Mouse (Mus musculus) right cerebral cortex, adult 2 months (tissue): Measurements from ENCODE around the gene Tmprss11g.

Source experiments
- DNase-seq, 2 experiments: peaks; one replicate each; pipeline ENCODE4 v3.0.0; 2021 to 2022; ENCODE audit warnings: low spot score in 2 of 2

Tmprss11g gene

DNA sequence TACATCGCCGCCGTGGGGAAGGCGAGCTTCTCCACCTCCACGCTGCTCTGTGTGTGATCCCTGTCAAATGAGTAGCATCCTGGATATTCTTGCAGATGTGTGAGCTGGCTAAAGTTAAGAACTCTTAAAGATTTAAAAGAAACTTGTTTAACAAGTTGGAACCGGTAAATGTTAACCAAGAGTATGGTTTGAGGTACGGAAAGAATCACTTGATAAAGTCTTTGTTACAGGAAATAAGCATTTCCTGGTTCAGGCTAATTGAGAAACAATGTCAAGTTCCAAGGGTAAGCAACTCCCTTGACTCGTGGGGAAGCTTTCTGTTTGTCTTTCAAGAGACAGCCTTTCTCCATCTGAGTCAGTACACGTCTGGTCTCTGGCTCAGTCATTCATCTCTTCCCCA is at the start of gene Tmprss11g:
Gene Tmprss11g, minus strand, starts transcription at position 101 of the 400 bp plus-strand sequence.
- DNase-seq, result no peak

DNA sequence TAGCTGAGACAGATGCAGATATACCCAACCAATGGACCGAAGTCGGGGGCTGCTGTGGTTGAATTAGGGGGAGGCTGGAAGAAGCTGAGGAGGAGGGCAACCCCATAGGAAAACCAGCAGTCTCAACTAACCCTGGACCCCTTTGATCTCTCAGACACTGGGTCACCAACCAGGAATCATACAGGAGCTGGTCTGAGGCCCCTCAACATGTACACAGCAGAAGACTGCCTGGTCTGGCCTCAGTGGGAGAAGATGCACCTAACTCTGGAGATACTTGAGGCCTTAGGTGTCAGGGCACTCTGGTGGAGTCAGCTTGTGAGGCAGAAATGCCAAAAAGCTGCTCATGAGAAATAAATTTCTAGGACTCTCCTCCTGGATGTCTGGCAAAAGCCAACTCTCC is 28.3 kb upstream of the Tmprss11g start:
- DNase-seq, result no peak

DNA sequence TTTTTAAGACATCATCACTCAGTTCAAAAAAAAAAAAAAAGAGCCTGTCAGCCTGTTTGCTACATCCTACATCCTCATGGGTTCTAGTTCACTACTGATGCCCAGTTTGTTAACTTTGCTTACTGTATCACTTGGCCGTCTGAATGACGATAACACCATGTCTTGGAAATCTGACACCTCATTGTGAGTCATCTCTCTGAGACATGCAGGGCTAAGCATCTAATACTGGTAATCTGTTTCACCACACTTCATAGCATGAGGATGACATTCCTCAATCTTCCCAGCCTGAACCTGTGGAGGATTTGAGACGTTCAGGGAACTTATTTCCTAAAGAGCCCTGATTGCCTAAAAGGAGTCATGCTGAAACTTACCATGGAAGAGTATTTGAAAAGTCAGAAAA is 22.2 kb upstream of the Tmprss11g start:
- no peak for DNase-seq

DNA sequence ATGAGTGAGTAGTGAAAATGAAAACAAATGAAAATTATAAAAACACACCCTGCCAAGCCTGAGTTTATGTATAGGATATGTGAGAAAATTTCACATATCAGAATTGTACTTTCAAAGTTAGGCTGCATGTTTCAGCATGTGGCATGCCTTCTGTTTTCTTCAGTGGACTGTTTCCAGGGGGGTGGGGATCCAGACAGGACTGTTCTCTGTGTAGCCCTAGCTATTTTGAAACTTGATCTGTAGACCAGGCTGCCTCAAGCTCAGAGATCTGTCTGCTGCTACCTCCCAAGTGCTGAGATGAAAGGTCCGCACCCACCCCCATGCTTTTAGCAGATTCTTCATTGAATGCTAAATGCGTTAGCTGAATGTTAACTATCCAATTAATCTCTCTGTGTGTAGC is 10.3 kb upstream of the Tmprss11g start:
- peak in 1 of 2 experiments; percentile 2 for DNase-seq

DNA sequence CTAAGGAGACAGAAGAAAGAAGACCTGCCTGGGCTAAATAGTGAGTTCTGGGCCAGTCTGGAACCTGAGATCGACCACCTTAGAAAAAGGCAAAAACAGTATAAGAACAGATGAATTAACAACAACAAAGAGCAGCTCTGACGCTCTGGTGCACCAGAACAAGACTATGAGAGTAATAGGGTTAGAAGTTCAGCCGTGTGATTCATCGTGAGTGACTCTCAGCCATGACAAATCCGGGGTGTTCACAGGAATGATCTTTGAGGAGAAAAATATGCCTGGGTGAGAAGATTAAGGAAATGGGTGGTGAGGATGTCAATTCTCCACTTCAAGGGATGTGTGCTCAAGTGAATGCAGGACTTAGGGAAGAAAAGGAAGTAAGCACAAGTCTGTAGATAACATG is 6.9 kb downstream of the Tmprss11g start:
- DNase-seq, result no peak

DNA sequence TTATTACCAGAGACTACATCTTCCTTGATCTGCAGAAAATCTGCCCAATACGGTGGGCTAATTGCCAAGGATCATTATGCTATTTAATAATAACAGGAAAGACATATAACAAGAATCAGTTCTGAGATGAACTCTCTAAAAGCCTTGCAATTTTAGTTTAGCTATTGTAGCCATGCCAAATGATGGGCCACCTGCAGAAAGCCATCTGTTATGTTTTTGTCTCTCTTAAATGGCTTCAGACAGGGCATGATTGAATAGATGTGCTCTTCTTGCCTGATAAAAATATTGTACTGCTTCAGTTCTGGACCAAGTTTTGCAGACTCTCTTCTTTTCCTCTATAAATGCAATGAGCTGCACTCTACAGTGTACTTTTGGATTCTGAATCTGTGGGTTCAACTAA is 24.9 kb downstream of the Tmprss11g start:
- DNase-seq, result no peak

DNA sequence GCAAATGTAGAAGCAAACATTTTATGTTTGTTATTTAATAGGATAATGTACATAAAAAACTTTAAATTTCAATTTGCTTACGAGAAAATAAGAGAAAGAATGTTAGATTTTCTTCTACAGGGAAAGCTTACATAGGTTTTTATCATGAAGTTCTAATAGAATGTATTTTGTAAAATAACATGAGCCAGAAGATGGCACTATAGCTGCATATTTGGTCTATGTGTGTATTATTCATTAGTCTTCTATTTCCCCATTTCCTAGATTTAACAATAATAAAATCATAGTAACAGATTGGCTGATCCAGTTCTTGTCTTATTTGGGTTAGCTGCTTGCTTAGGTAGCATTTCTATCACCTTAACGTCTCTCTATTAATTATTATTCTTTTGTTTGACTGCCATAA is 35.8 kb downstream of the Tmprss11g start:
- no peak for DNase-seq

DNA sequence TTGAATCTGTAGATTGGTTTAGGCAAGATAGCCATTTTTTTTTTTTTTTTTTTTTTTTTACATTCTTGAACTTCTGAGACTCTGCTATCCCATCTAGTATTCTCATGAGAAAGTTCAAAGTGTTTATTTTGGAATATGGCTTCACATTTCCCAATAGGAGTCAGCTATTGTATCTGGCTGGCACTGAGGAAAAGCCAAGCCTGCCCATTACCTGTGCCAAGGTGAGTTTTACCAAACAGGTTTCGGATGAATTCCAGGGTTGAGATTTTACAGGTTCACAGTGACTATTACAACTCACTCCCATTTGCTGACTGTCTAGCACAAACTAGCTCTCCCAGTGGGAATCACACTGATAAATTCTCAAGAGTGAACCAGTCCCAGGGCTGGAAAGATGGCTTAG is 36.4 kb downstream of the Tmprss11g start:
- DNase-seq, result no peak

DNA sequence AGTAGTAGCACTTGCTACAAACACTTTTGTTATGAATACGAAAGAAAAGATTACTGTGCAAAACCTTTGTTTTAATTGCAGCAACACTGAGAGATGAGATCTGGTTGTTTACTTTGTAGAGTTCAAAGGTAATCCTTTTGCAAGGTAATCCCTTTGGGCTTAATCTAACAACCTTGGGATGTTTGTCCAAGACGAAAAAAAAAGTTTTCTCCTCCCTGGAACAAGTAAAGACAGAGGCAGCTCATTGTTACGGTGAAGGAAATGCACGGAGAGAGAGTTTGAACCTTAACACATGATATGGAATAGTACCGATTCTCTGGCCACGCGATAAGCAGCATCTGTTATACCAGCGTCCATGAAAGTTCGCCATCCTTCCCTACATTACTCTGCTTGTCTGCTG is 44.5 kb downstream of the Tmprss11g start:
- DNase-seq, result no peak

DNA sequence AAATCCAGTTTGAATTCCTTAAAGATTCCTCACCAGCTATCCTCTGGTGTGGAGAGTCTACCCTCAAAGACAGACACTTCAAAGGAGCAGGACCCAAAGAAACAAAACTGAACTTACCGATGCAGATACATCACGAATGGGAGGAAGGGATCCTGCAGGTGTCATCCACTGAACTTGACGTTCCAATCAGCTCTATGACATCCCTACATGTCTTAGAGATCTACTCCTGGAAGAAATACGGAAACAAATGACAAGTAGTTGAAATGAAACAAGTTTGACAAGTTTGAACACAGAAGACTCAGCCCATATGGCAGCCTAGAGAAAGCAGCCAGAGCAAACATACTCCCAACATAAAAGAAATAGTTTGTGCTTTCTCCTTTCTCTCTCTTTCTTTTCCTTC is 49.5 kb downstream of the Tmprss11g start, which contains the start of gene Tmprss11a:
Gene Tmprss11a, minus strand, starts transcription at position 101 of the 400 bp plus-strand sequence.
- no peak for DNase-seq

DNA sequence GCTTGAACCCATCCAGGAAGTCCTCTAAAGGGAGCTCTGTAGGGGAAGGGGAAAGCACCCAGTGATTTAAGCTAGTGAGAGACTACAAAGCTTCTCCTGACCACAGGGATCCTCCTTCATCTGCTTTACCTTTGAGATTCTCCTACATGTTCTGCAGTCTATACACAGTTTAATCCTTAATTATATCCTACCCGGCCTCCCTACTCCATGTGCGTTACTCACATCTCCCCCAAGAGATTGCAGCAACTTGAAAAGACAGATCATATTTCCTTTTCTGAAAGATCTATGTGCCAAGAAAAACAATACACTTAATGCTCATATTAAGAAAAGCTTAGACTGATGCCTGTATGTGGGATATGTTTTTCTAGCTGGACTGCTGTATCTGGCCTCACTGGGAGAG is 79.1 kb downstream of the Tmprss11g start:
- no peak for DNase-seq

DNA sequence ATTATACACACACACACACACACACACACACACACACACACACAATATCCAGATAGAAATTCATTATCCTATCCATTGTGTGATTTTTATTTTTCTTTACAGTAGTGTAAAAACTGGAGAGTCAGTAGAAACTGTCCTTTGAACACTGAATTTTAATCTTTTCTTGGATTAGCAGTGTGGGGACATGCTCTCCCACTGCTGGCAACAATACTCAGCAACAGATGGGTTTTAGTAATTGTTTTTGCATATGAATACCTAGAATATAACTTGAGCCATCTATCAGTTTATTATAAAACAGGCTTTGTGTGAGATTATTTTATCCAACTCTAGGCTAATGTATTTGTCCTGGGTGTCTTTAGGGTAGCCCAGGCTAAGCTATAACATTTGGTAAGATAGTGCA is 79.9 kb downstream of the Tmprss11g start:
- DNase-seq, result no peak
